Mouse (Mus musculus) neural tube, embryonic 14.5 days (tissue): Measurements from ENCODE around the gene Ggact. TPM values are rescaled to one million over a fixed set of nuclear protein-coding genes. Genes with fewer than 3 reads are reported as not detected.
A peak's percentile ranks its signal among the peaks of the same experiment; 100 is the strongest.

Experiments
- ATAC-seq: fragments of 200-750 bp; cut with Nextera tagmentation; 2 replicates; pipeline ENCODE4 v1.8.0; 2017; ENCODE audit warnings: low read depth, mild to moderate bottlenecking, moderate TSS enrichment, moderate library complexity
- H3K27ac ChIP-seq: fragments of 300-500 bp; sonication (generic); 2 replicates; pipeline ENCODE4 v1.5.1; 2014; ENCODE audit warnings: low read depth, mild to moderate bottlenecking, control low read depth, low read length, moderate library complexity, mixed read lengths
- H3K27me3 ChIP-seq: fragments of 300-500 bp; sonication (generic); 2 replicates; pipeline ENCODE4 v1.6.1; 2014; ENCODE audit warnings: low read length; ENCODE audit not compliant: control insufficient read depth, insufficient read depth
- H3K36me3 ChIP-seq: fragments of 300-500 bp; sonication (generic); 2 replicates; pipeline ENCODE4 v1.6.1; 2014; ENCODE audit warnings: low read length, mixed read lengths; ENCODE audit not compliant: control insufficient read depth, insufficient read depth
- H3K4me1 ChIP-seq: fragments of 300-500 bp; sonication (generic); 2 replicates; pipeline ENCODE4 v1.6.1; 2014; ENCODE audit warnings: low read length; ENCODE audit not compliant: control insufficient read depth, insufficient read depth
- H3K4me2 ChIP-seq: fragments of 300-500 bp; sonication (generic); 2 replicates; pipeline ENCODE4 v1.6.1; 2014; ENCODE audit warnings: mild to moderate bottlenecking, low read depth, low read length, control low read depth
- H3K4me3 ChIP-seq: fragments of 300-500 bp; sonication (generic); 2 replicates; pipeline ENCODE4 v1.5.1; 2014; ENCODE audit warnings: low read depth, low read length, control low read depth, mixed read lengths
- H3K9ac ChIP-seq: fragments of 300-500 bp; sonication (generic); replicated peaks from 2 replicates; pipeline ENCODE4 v1.6.1; 2014; ENCODE audit warnings: low read depth, mild to moderate bottlenecking, control low read depth, low read length, mixed read lengths
- H3K9me3 ChIP-seq: fragments of 300-500 bp; sonication (generic); 2 replicates; pipeline ENCODE4 v1.6.1; 2016; ENCODE audit warnings: low read length; ENCODE audit not compliant: control insufficient read depth
- WGBS: fragments of 180-500 bp; shearing (Covaris S2); extraction: QIAGEN DNeasy Blood & Tissue Kit; methylation state at CpG from one replicate; pipeline ENCODE4 v1.1.7; 2014; 5-methylcytosine and 5-hydroxymethylcytosine counted together
- polyA plus RNA-seq: library from polyadenylated mRNA; unstranded; fragments of >200 nt; fragmentation: Nextera tagmentation; extraction: Ambion mirVana; gene quantifications from 2 replicates; pipeline ENCODE4 v1.2.1, GENCODE M21; 2014

Ggact gene
- polyA plus RNA-seq, 1 experiment from 2014 or later, result 8.2 TPM

GRCm38 (mm10) chr14:122867531-122868285, 45.8 kb downstream of the Ggact start:
- no peaks in the 10 kb centered on the region for H3K36me3 ChIP-seq
- H3K4me2 ChIP-seq, result no peak overlapping the region
- 83% methylated on average over 4 of the region's 4 CpGs for WGBS

GRCm38 (mm10) chr14:122865462-122866129, 48.0 kb downstream of the Ggact start:
- no peak for ATAC-seq
- no peaks in the 10 kb centered on the region for H3K27me3 ChIP-seq
- H3K4me3 ChIP-seq, result no peak overlapping the region
- H3K36me3 ChIP-seq, result no peaks in the 10 kb centered on the region
- H3K27ac ChIP-seq, result no peak overlapping the region
- no peak overlapping the region for H3K4me2 ChIP-seq
- H3K9me3 ChIP-seq, result no peaks in the 10 kb centered on the region
- H3K9ac ChIP-seq, result no peak overlapping the region
- WGBS, result 89% methylated on average over 4 of the region's 4 CpGs
- H3K4me1 ChIP-seq, result no peaks in the 10 kb centered on the region

More at GRCm38 (mm10) chr14:122867531-122868285, 45.8 kb downstream of the Ggact start:
- no peaks in the 10 kb centered on the region for H3K27me3 ChIP-seq
- no peak overlapping the region for H3K27ac ChIP-seq
- H3K4me1 ChIP-seq, result peaks cover 8% of the 10 kb centered on the region; the same call in 1 of the 2 replicates
- no peak for ATAC-seq
- no peak overlapping the region for H3K4me3 ChIP-seq
- H3K9ac ChIP-seq, result no peak overlapping the region
- H3K9me3 ChIP-seq, result no peaks in the 10 kb centered on the region

DNA sequence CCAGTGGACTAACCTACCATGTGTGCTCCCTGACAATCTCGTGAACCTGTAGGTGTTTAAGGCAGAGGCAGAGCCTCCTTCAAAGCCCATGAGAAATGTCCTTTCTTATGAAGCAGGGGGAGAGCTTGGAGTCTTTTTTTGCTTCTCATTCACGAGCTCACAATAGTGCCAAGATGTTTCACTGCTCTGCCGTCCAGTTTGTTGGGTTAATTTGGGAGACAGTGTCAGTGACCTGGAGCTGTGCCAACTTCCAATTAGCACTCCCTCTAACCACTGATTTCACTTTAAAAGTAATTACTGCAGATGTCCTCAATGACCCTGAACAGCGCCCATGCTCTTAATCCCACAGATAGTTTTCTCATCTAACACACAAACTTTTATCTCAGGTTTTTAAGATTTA, 50.9 kb downstream of the Ggact start:
- Histone ChIP-seq H3K27me3 (no peaks in the 10 kb centered on the region), H3K4me3 (no peak overlapping the region), H3K4me1 (no peaks in the 10 kb centered on the region), H3K36me3 (no peaks in the 10 kb centered on the region), H3K9ac (no peak overlapping the region), H3K4me2 (no peak overlapping the region), H3K27ac (no peak overlapping the region), H3K9me3 (no peaks in the 10 kb centered on the region)
- 49% methylated on average over 4 of the region's 4 CpGs for WGBS
- no peak for ATAC-seq

GRCm38 (mm10) chr14:122859792-122860191, 53.8 kb downstream of the Ggact start:
- WGBS, result 88% methylated on average over 1 of the region's 1 CpGs
- no peak overlapping the region for H3K9ac ChIP-seq
- H3K9me3 ChIP-seq, result no peaks in the 10 kb centered on the region
- H3K36me3 ChIP-seq, result no peaks in the 10 kb centered on the region
- no peak overlapping the region for H3K4me3 ChIP-seq
- no peaks in the 10 kb centered on the region for H3K4me1 ChIP-seq
- H3K27me3 ChIP-seq, result no peaks in the 10 kb centered on the region
- no peak overlapping the region for H3K27ac ChIP-seq
- no peak for ATAC-seq
- H3K4me2 ChIP-seq, result no peak overlapping the region

DNA sequence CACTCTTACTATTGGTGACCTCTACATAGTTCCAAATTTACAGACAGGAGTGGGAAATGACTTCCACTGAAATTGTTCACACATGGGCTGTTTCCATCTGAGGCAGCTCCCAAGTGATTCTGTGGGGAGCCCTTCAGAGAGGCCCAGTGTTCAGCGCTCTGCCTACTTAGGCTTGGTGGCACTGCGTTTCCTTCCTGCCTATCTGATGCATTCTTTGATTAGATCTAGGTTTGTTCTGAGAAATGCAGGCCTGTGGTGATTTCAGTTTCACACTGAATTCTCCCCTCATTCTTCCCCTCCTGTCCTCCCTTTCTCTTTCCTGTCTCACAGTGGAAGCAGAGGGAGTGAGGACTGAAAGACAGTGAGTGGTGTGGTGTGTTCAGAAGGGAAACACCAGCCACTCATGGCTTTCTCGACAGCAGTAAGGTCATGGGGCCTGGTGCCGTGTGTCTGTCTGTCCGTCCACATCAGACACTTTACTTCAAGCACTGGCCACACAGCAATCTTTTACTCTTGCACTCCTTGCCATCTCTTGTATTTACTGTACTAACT, 61.0 kb downstream of the Ggact start:
- H3K4me2 ChIP-seq, result no peak overlapping the region
- WGBS, result 82% methylated on average over 5 of the region's 5 CpGs
- H3K4me3 ChIP-seq, result no peak overlapping the region
- H3K27ac ChIP-seq, result no peak overlapping the region
- H3K4me1 ChIP-seq, result no peaks in the 10 kb centered on the region
- no peak for ATAC-seq
- H3K36me3 ChIP-seq, result no peaks in the 10 kb centered on the region
- no peaks in the 10 kb centered on the region for H3K27me3 ChIP-seq
- no peak overlapping the region for H3K9ac ChIP-seq
- H3K9me3 ChIP-seq, result no peaks in the 10 kb centered on the region

GRCm38 (mm10) chr14:122837018-122837417, 76.5 kb downstream of the Ggact start:
- Histone ChIP-seq H3K27me3 (no peaks in the 10 kb centered on the region), H3K36me3 (no peaks in the 10 kb centered on the region), H3K4me1 (peaks cover 5% of the 10 kb centered on the region; the same call in 1 of the 2 replicates), H3K4me3 (no peak overlapping the region), H3K4me2 (no peak overlapping the region), H3K27ac (no peak overlapping the region), H3K9me3 (no peaks in the 10 kb centered on the region), H3K9ac (no peak overlapping the region)
- no peak; the same call in 1 of the 2 replicates for ATAC-seq
- 58% methylated on average over 2 of the region's 2 CpGs for WGBS

DNA sequence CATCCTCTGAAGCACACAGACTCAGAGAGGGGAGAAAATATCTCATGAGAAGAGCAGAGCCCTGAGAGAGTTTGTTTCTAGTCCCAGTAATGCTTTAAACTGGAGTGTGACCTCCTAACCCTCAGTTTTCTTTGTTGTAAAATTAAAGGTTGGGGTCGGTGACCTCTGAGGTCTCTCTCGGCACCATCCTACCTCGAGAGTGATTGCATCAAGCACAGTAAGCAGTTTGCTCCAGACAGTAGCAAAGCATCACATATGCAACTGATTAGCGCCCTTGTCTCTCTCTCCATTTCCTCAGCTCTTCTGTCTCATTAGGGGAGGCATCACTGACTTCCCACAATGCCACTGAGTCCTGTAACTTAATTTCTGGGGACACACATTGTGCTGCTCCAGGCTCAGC, 77.3 kb downstream of the Ggact start:
- peak; percentile 24; the same call in 1 of the 2 replicates for ATAC-seq
- Histone ChIP-seq H3K36me3 (no peaks in the 10 kb centered on the region), H3K4me1 (peaks cover 5% of the 10 kb centered on the region; the same call in 1 of the 2 replicates), H3K9ac (no peak overlapping the region), H3K9me3 (no peaks in the 10 kb centered on the region), H3K27ac (peak overlapping the region; percentile 55; the same call in 1 of the 2 replicates), H3K4me3 (no peak overlapping the region), H3K4me2 (no peak overlapping the region), H3K27me3 (no peaks in the 10 kb centered on the region)
- WGBS, result 34% methylated on average over 4 of the region's 4 CpGs

- Histone ChIP-seq H3K4me1 (peaks cover 5% of the 10 kb centered on the region; the same call in 1 of the 2 replicates), H3K4me3 (no peak overlapping the region), H3K9ac (no peak overlapping the region), H3K9me3 (no peaks in the 10 kb centered on the region), H3K36me3 (no peaks in the 10 kb centered on the region), H3K27me3 (no peaks in the 10 kb centered on the region), H3K27ac (peak overlapping the region; percentile 55; the same call in 1 of the 2 replicates), H3K4me2 (no peak overlapping the region)
- ATAC-seq, result no peak
- WGBS, result 56% methylated on average over 7 of the region's 7 CpGs
Observed at GRCm38 (mm10) chr14:122835487-122836190, 77.9 kb downstream of the Ggact start.
